Mouse (Mus musculus): ENCODE data around the gene Selenom. TPM values are rescaled to one million over a fixed set of nuclear protein-coding genes. Genes with fewer than 3 reads are reported as not detected.

The Selenom gene
- polyA plus RNA-seq, 1 experiment from 2014 or later = 129 TPM

- no peaks in the 10 kb centered on the region for H3K9me3 ChIP-seq (replicated peaks)
- H3K9ac ChIP-seq = no peak overlapping the region
- no peak overlapping the region for H3K27ac ChIP-seq (ENCODE audit: poor library complexity, severe bottlenecking)
- H3K4me2 ChIP-seq = no peak overlapping the region
- H3K36me3 ChIP-seq = no peaks in the 10 kb centered on the region
- peaks cover 11% of the 10 kb centered on the region; the same call in 1 of the 2 replicates for H3K4me1 ChIP-seq (replicated peaks)
- no peak overlapping the region for H3K4me3 ChIP-seq
- no peaks in the 10 kb centered on the region for H3K27me3 ChIP-seq (replicated peaks)
- no peak for ATAC-seq (ENCODE audit: insufficient number of reproducible peaks, low FRiP score)
- WGBS = 72% methylated on average over 14 of the region's 14 CpGs
Observed at GRCm38 (mm10) chr11:3495496-3495895, 19.0 kb upstream of the Selenom start.

DNA sequence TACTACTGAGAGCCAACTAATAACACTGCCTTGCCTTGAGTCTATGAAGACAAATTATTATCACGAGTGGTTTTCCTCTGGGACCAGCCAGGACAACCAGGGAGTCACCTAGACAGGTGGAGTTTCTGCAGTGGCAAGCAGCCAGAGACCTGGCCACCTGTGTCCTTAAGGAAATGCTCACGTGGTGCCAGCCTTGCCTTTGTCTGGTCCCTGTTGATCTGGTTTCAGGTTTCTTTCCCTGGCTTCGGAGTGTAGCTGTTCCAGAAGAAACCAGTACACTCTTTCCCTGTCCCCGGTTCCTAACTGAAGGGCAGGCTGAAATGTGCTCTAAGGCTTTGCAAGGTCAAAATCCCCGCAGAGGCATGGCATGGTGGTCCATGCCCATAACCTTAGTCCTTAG, 17.7 kb upstream of the Selenom start:
- Histone ChIP-seq H3K36me3 (0 out of 2 replicates have a peak, but pooled peaks cover 3% of the 10 kb centered on the region), H3K27me3 (replicated peaks) (peaks cover 4% of the 10 kb centered on the region; the same call in 1 of the 2 replicates), H3K9ac (no peak overlapping the region), H3K4me1 (replicated peaks) (peaks cover 11% of the 10 kb centered on the region; the same call in 1 of the 2 replicates), H3K9me3 (replicated peaks) (no peaks in the 10 kb centered on the region), H3K4me2 (no peak overlapping the region), H3K4me3 (no peak overlapping the region), H3K27ac (ENCODE audit: poor library complexity, severe bottlenecking) (no peak overlapping the region)
- 56% methylated on average over 5 of the region's 5 CpGs for WGBS
- ATAC-seq (ENCODE audit: insufficient number of reproducible peaks, low FRiP score) = no peak

GRCm38 (mm10) chr11:3497296-3497695, 17.2 kb upstream of the Selenom start:
- Histone ChIP-seq H3K27me3 (replicated peaks) (peaks cover 9% of the 10 kb centered on the region), H3K9ac (no peak overlapping the region), H3K4me1 (replicated peaks) (peaks cover 9% of the 10 kb centered on the region; the same call in 1 of the 2 replicates), H3K36me3 (0 out of 2 replicates have a peak, but pooled peaks cover 4% of the 10 kb centered on the region), H3K27ac (ENCODE audit: poor library complexity, severe bottlenecking) (no peak overlapping the region), H3K4me2 (no peak overlapping the region), H3K9me3 (replicated peaks) (no peaks in the 10 kb centered on the region), H3K4me3 (no peak overlapping the region)
- no peak for ATAC-seq (ENCODE audit: insufficient number of reproducible peaks, low FRiP score)
- WGBS = 95% methylated on average over 1 of the region's 1 CpGs

- Histone ChIP-seq H3K4me2 (no peak overlapping the region), H3K4me1 (replicated peaks) (peaks cover 10% of the 10 kb centered on the region; the same call in 1 of the 2 replicates), H3K36me3 (0 out of 2 replicates have a peak, but pooled peaks cover 5% of the 10 kb centered on the region), H3K9ac (no peak overlapping the region), H3K4me3 (no peak overlapping the region), H3K27me3 (replicated peaks) (peaks cover 15% of the 10 kb centered on the region), H3K27ac (ENCODE audit: poor library complexity, severe bottlenecking) (no peak overlapping the region), H3K9me3 (replicated peaks) (no peaks in the 10 kb centered on the region)
- WGBS = 74% methylated on average over 17 of the region's 17 CpGs
- ATAC-seq (ENCODE audit: insufficient number of reproducible peaks, low FRiP score) = no peak
Observed at GRCm38 (mm10) chr11:3502057-3502456, 12.4 kb upstream of the Selenom start.

DNA sequence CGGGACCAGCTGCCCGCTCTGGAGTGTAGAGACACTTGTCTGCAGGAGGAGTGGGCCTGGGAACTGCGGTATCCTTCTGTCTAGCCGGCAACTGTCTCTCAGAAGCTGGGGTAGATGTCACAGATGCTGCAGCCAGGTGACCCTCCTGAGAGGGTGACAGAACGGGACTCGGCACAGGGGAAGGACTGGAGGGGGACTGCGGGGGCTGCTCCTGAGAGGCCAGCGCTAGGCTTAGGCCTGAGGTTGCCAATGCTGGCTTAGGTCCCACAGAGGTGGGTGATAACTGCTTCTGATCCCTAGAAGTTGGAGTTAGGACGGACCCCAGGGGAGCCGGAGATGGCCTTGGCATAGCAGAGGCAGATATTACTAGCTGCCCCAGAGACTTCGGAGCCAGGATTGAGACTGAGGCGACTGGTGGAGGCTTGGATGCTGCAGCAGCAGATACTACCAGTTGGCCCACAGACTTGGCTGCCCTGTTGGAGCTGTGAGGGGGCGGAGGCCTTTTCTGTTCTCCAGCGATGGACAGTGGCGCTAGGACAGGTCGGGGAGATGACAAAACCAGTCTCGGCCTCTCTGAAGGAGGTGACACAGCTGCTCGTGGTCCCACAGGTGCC, 11.9 kb upstream of the Selenom start:
- Histone ChIP-seq H3K4me2 (no peak overlapping the region), H3K4me3 (no peak overlapping the region), H3K27me3 (replicated peaks) (peaks cover 15% of the 10 kb centered on the region), H3K27ac (ENCODE audit: poor library complexity, severe bottlenecking) (no peak overlapping the region), H3K9me3 (replicated peaks) (no peaks in the 10 kb centered on the region), H3K4me1 (replicated peaks) (peaks cover 10% of the 10 kb centered on the region; the same call in 1 of the 2 replicates), H3K9ac (no peak overlapping the region), H3K36me3 (0 out of 2 replicates have a peak, but pooled peaks cover 5% of the 10 kb centered on the region)
- ATAC-seq (ENCODE audit: insufficient number of reproducible peaks, low FRiP score) = no peak
- 69% methylated on average over 18 of the region's 18 CpGs for WGBS

DNA sequence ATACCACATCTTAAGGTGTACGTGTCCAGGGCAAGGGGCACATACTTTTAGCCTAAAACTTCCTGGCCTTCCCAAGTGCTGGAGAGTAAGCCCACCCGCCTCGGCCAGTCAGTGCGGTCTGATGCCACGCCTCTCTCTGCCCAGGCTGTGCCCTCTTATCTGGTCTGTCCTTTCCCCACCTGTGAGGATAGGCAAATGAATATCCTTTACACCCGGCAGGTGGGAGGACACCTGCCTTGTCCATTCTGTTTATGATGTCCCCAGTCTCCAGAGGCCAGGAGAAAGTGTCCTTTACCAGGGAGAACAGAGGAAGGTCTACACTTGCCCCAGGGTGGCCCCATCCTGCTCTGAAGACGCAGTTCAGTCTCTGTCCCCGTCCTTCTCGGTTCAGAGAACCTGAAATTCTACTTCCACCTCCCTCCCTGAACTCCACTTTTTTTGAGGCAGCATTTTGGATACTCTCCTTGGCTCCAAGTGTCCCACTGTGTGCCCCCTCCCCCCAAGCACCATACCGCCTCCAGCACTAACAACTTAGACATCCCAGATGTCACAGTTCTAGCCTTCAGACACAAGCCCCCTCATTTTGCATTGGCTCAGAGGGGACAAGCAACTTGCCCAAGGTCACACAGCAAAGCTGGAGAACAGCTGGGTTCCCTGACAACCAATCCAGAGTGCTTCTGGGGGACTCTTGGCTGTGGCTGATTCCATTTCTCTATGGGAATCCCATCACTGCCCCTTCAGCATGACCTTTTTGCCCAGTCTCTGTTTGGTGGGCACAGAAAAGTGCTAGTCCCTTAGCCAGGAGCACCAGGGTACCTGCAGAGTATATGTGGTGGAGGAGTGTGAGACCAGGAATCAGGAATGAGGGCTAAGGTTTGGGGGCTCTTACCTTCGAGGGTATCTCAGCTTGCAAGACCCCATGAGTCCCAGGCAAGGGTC, 10.5 kb upstream of the Selenom start:
- Histone ChIP-seq H3K9ac (peak overlapping the region; percentile 67), H3K9me3 (replicated peaks) (no peaks in the 10 kb centered on the region), H3K36me3 (0 out of 2 replicates have a peak, but pooled peaks cover 5% of the 10 kb centered on the region), H3K27me3 (replicated peaks) (peaks cover 15% of the 10 kb centered on the region), H3K4me2 (peak overlapping the region; percentile 58), H3K4me1 (replicated peaks) (peaks cover 23% of the 10 kb centered on the region), H3K4me3 (peak overlapping the region; percentile 45), H3K27ac (ENCODE audit: poor library complexity, severe bottlenecking) (no peak overlapping the region; the same call in 1 of the 2 replicates)
- WGBS = 63% methylated on average over 11 of the region's 11 CpGs
- no peak for ATAC-seq (ENCODE audit: insufficient number of reproducible peaks, low FRiP score)

GRCm38 (mm10) chr11:3508226-3508625, 6.3 kb upstream of the Selenom start:
- H3K4me3 ChIP-seq = no peak overlapping the region
- no peaks in the 10 kb centered on the region for H3K36me3 ChIP-seq
- peaks cover 35% of the 10 kb centered on the region for H3K4me1 ChIP-seq (replicated peaks)
- H3K9ac ChIP-seq = no peak overlapping the region
- peak; percentile 34; the same call in 1 of the 2 replicates for ATAC-seq (ENCODE audit: insufficient number of reproducible peaks, low FRiP score)
- H3K27ac ChIP-seq (ENCODE audit: poor library complexity, severe bottlenecking) = peak overlapping the region; percentile 90
- 9% methylated on average over 7 of the region's 7 CpGs for WGBS
- H3K27me3 ChIP-seq (replicated peaks) = no peaks in the 10 kb centered on the region
- no peak overlapping the region for H3K4me2 ChIP-seq
- no peaks in the 10 kb centered on the region for H3K9me3 ChIP-seq (replicated peaks)

DNA sequence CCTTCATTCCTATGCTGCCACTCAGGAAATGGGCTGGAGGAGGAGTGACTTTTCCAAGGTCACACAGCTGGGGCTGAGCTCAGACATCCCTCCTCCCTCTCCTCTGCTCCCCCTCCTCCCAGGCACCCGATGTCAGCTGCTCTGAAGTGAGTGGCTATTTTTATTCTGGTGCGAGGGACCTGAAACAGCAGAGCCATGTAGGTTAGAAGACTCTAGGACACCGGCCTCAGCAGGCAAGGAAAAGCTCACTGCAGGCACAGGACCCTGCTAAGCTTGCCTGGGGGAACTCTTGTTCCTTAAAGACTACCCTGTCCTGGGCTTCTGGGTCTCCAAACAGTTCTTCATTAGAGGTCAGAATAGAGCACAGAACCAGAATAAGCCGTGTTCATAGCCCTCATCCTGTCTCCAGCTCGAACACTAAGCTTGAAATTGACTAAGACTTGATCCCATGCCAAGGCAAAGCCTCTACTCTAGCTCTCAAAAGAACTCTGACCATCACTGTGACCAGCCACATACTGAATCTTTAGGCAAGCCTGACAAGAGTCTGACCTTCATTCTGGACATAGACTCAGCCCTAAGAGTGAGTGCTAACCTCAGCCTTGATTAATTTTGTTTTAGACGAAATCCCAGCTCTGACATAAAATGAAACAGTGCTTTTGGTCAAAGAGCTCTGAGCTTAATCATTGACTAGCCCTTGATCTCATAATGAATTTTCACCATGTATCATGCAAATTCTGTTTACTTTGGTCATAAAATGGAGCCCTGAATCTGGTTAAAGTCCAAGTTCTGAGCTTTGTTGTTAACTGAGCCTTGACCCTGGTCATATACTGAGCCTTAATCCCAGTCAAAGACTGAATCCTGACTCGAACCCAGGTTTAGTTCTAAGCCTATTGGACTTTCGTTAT, 5.1 kb upstream of the Selenom start:
- Histone ChIP-seq H3K36me3 (no peaks in the 10 kb centered on the region), H3K4me1 (replicated peaks) (peaks cover 38% of the 10 kb centered on the region), H3K9me3 (replicated peaks) (no peaks in the 10 kb centered on the region), H3K9ac (no peak overlapping the region), H3K27ac (ENCODE audit: poor library complexity, severe bottlenecking) (peak overlapping the region; percentile 90), H3K4me3 (no peak overlapping the region), H3K27me3 (replicated peaks) (no peaks in the 10 kb centered on the region), H3K4me2 (peak overlapping the region; percentile 17; the same call in 1 of the 2 replicates)
- peak; percentile 49; the same call in 1 of the 2 replicates for ATAC-seq (ENCODE audit: insufficient number of reproducible peaks, low FRiP score)
- 44% methylated on average over 8 of the region's 8 CpGs for WGBS

GRCm38 (mm10) chr11:3510321-3510720, 4.2 kb upstream of the Selenom start:
- Histone ChIP-seq H3K4me1 (replicated peaks) (peaks cover 37% of the 10 kb centered on the region), H3K4me2 (no peak overlapping the region), H3K9ac (no peak overlapping the region), H3K4me3 (no peak overlapping the region), H3K9me3 (replicated peaks) (no peaks in the 10 kb centered on the region), H3K27me3 (replicated peaks) (no peaks in the 10 kb centered on the region), H3K27ac (ENCODE audit: poor library complexity, severe bottlenecking) (no peak overlapping the region), H3K36me3 (no peaks in the 10 kb centered on the region)
- WGBS = 80% methylated on average over 2 of the region's 2 CpGs
- no peak for ATAC-seq (ENCODE audit: insufficient number of reproducible peaks, low FRiP score)

- Histone ChIP-seq H3K9me3 (replicated peaks) (no peaks in the 10 kb centered on the region), H3K9ac (no peak overlapping the region), H3K27me3 (replicated peaks) (no peaks in the 10 kb centered on the region), H3K4me2 (no peak overlapping the region), H3K36me3 (no peaks in the 10 kb centered on the region), H3K4me3 (no peak overlapping the region), H3K4me1 (replicated peaks) (peaks cover 57% of the 10 kb centered on the region), H3K27ac (ENCODE audit: poor library complexity, severe bottlenecking) (no peak overlapping the region)
- WGBS = 81% methylated on average over 6 of the region's 6 CpGs
- no peak for ATAC-seq (ENCODE audit: insufficient number of reproducible peaks, low FRiP score)
Observed at GRCm38 (mm10) chr11:3513291-3513690, 1.2 kb upstream of the Selenom start.

Measured in heart, embryonic 12.5 days (tissue).